Mouse (Mus musculus) CH12.LX (cell line): ENCODE measurements at regions not wholly inside any gene's neighbourhood (a gene's known extent, or its start where the extent isn't known, plus 50 kb on each side); places are given as distances from the start of the nearest gene placed in this dataset.

Experiments
- DNase-seq: peaks from one replicate; pipeline ENCODE4 v3.0.0-alpha.2; 2013; ENCODE audit errors: extremely low read depth
- H3K27ac ChIP-seq: 2 replicates; pipeline ENCODE4 v1.5.1; 2012; ENCODE audit warnings: low read depth, mild to moderate bottlenecking, control low read depth, moderate library complexity; ENCODE audit not compliant: insufficient read depth
- H3K27me3 ChIP-seq: replicated peaks from 2 replicates; pipeline ENCODE3; 2012; ENCODE audit warnings: inconsistent platforms
- H3K36me3 ChIP-seq, 2 experiments: replicated peaks in 1 of 2; 2 replicates each; pipeline versions ENCODE3 to v1.6.1; 2012; ENCODE audit warnings: inconsistent platforms in 1 of 2, low read length in 1 of 2, mild to moderate bottlenecking in 1 of 2, mixed read lengths in 1 of 2, moderate library complexity in 1 of 2; ENCODE audit not compliant: control insufficient read depth in 1 of 2, insufficient read depth in 1 of 2
- H3K4me1 ChIP-seq, 2 experiments: 2 replicates each; pipeline ENCODE4 v1.6.1; 2012; ENCODE audit warnings: inconsistent platforms in 1 of 2, moderate library complexity in 1 of 2; ENCODE audit not compliant: insufficient read depth in 2 of 2, control insufficient read depth in 1 of 2
- H3K4me2 ChIP-seq: 2 replicates; pipeline ENCODE4 v1.6.1; 2012; ENCODE audit warnings: low read depth, mild to moderate bottlenecking, control low read depth; ENCODE audit not compliant: poor library complexity, insufficient read depth, severe bottlenecking
- H3K4me3 ChIP-seq, 3 experiments: fragments of 150-350 bp in 1 of 3; sonication (generic) in 1 of 3; replicated peaks in 1 of 3; 2 replicates each; pipeline versions ENCODE3 to v1.5.1; 2011 to 2012; ENCODE audit warnings: low read depth in 2 of 3, low read length in 2 of 3, mild to moderate bottlenecking in 2 of 3, moderate library complexity in 2 of 3, control low read depth in 1 of 3, improper control_type of control experiment in 1 of 3, inconsistent platforms in 1 of 3, mixed read lengths in 1 of 3; ENCODE audit not compliant: poor library complexity in 1 of 3
- H3K79me2 ChIP-seq: replicated peaks from 2 replicates; pipeline ENCODE4 v1.6.1; 2012; ENCODE audit warnings: mild to moderate bottlenecking, moderate library complexity; ENCODE audit not compliant: control insufficient read depth, poor library complexity, insufficient read depth, severe bottlenecking; ENCODE audit errors: extremely low read depth
- H3K9ac ChIP-seq: 2 replicates; pipeline ENCODE4 v1.6.1; 2012; ENCODE audit warnings: low read depth, mild to moderate bottlenecking, control low read depth, moderate library complexity; ENCODE audit not compliant: insufficient read depth
- H3K9me3 ChIP-seq: replicated peaks from 2 replicates; pipeline ENCODE3; 2012; ENCODE audit warnings: low read length, inconsistent platforms, mixed read lengths
- CTCF ChIP-seq, 2 experiments: IDR thresholded peaks in 1 of 2; conservative IDR thresholded peaks in 1 of 2; 2 replicates each; pipeline ENCODE4 v1.5.1; 2011 to 2012; ENCODE audit warnings: low read depth in 2 of 2, low read length in 2 of 2, improper control_type of control experiment in 1 of 2, inconsistent platforms in 1 of 2, mild to moderate bottlenecking in 1 of 2, moderate library complexity in 1 of 2
- EP300 ChIP-seq: IDR thresholded peaks from 2 replicates; pipeline ENCODE4 v1.6.1; 2011; ENCODE audit warnings: low read length, improper control_type of control experiment
- JUN ChIP-seq: IDR thresholded peaks from 2 replicates; pipeline ENCODE4 v1.6.1; 2011; ENCODE audit warnings: low read depth, mild to moderate bottlenecking, low read length, improper control_type of control experiment, moderate library complexity; ENCODE audit not compliant: insufficient read depth
- MAFK ChIP-seq: IDR thresholded peaks from 2 replicates; pipeline ENCODE4 v1.6.1; 2011; ENCODE audit warnings: low read length, improper control_type of control experiment; ENCODE audit not compliant: insufficient replicate concordance
- MAX ChIP-seq: IDR thresholded peaks from 2 replicates; pipeline ENCODE4 v1.6.1; 2011; ENCODE audit warnings: low read length, improper control_type of control experiment
- MXI1 ChIP-seq: IDR thresholded peaks from 2 replicates; pipeline ENCODE4 v1.6.1; 2011; ENCODE audit warnings: mild to moderate bottlenecking, low read depth, low read length, improper control_type of control experiment
- MYC ChIP-seq: IDR thresholded peaks from 2 replicates; pipeline ENCODE4 v1.6.1; 2011; ENCODE audit warnings: low read depth, mild to moderate bottlenecking, improper control_type of control experiment, low read length
- NELFE ChIP-seq: IDR thresholded peaks from 2 replicates; pipeline ENCODE4 v1.6.1; 2011; ENCODE audit warnings: low read depth, low read length, improper control_type of control experiment
- PAX5 ChIP-seq: IDR thresholded peaks from 2 replicates; pipeline ENCODE4 v1.6.1; 2012; ENCODE audit warnings: low read length, inconsistent platforms, mixed read lengths
- POLR2AphosphoS2 ChIP-seq: IDR thresholded peaks from 2 replicates; pipeline ENCODE4 v1.6.1; 2011; ENCODE audit warnings: low read depth, low read length, improper control_type of control experiment
- RAD21 ChIP-seq: IDR thresholded peaks from 2 replicates; pipeline ENCODE4 v1.6.1; 2011; ENCODE audit warnings: low read depth, mild to moderate bottlenecking, low read length, improper control_type of control experiment, moderate library complexity
- SMC3 ChIP-seq: IDR thresholded peaks from 2 replicates; pipeline ENCODE4 v1.6.1; 2011; ENCODE audit warnings: low read depth, low read length, improper control_type of control experiment
- UBTF ChIP-seq: IDR thresholded peaks from 2 replicates; pipeline ENCODE4 v1.6.1; 2012; ENCODE audit warnings: low read depth, mild to moderate bottlenecking, inconsistent platforms, low read length, improper control_type of control experiment, moderate library complexity
- USF2 ChIP-seq: conservative IDR thresholded peaks from 2 replicates; pipeline ENCODE4 v1.6.1; 2011; ENCODE audit warnings: low read depth, low read length, improper control_type of control experiment
- ZC3H11A ChIP-seq: IDR thresholded peaks from 2 replicates; pipeline ENCODE4 v1.6.1; 2012; ENCODE audit warnings: low read depth, mild to moderate bottlenecking, inconsistent platforms, low read length, improper control_type of control experiment
- ZMIZ1 ChIP-seq: IDR thresholded peaks from 2 replicates; pipeline ENCODE4 v1.6.1; 2012; ENCODE audit warnings: low read depth, mild to moderate bottlenecking, inconsistent platforms, low read length, improper control_type of control experiment
- ZNF384 ChIP-seq: IDR thresholded peaks from 2 replicates; pipeline ENCODE4 v1.6.1; 2012; ENCODE audit warnings: low read depth, low read length, improper control_type of control experiment, inconsistent platforms
- dilution Hi-C: fragments of 300-500 bp; cut with MboI; formaldehyde crosslinking; loops from 2 replicates; pipeline ENCODE4 v1.14.3; 2020; ENCODE audit warnings: low sequenced_read_pairs; ENCODE audit not compliant: extremely low pct_unique_long_range_greater_than_20kb, extremely low pct_ligation_motif_present
- in situ Hi-C: fragments of 300-500 bp; cut with MboI; formaldehyde crosslinking; loops from 3 replicates; pipeline ENCODE4 v1.14.3; 2019; ENCODE audit warnings: low sequenced_read_pairs, low pct_ligation_motif_present, low pct_unique_long_range_greater_than_20kb, mixed read lengths

GRCm38 (mm10) chrX:163203446-163203845, 239.0 kb upstream of the S100g start:
- no peaks in the 10 kb centered on the region for H3K9me3 ChIP-seq
- no peaks in the 10 kb centered on the region for H3K36me3 ChIP-seq
- dilution Hi-C loops (no loop called here), in situ Hi-C loops (no loop called here)
- TF ChIP-seq RAD21 (no peak), MAX (no peak), ZC3H11A (no peak), EP300 (no peak), USF2 (no peak), JUN (no peak), ZNF384 (no peak), MYC (no peak), MAFK (no peak), MXI1 (no peak), UBTF (no peak), ZMIZ1 (no peak)
- no peak overlapping the region for H3K27ac ChIP-seq
- H3K27me3 ChIP-seq = no peaks in the 10 kb centered on the region
- no peaks in the 10 kb centered on the region for H3K4me1 ChIP-seq
- no peaks in the 10 kb centered on the region for H3K79me2 ChIP-seq
- no peak overlapping the region for H3K9ac ChIP-seq
- H3K4me3 ChIP-seq = no peak overlapping the region
- no peak overlapping the region for H3K4me2 ChIP-seq
- DNase-seq = no peak

- no peaks in the 10 kb centered on the region for H3K36me3 ChIP-seq
- in situ Hi-C loops = no loop called here
- no peak overlapping the region for H3K27ac ChIP-seq
- H3K9me3 ChIP-seq = no peaks in the 10 kb centered on the region
- no peaks in the 10 kb centered on the region for H3K79me2 ChIP-seq
- no peaks in the 10 kb centered on the region for H3K4me1 ChIP-seq
- no peak overlapping the region for H3K4me2 ChIP-seq
- TF ChIP-seq PAX5 (no peak), CTCF (conservative IDR thresholded peaks at IDR 0.05 in 1 of 2, IDR thresholded peaks at IDR 0.05 in 1 of 2; ENCODE audit: low read depth in 2 of 2, low read length in 2 of 2) (peak; percentile 33 to 58; a peak in 3 of 4 replicates), EP300 (no peak), NELFE (no peak), POLR2AphosphoS2 (no peak), RAD21 (peak; percentile 45), SMC3 (peak; percentile 66)
- H3K4me3 ChIP-seq = no peak overlapping the region
- dilution Hi-C loops = no loop called here
- no peak overlapping the region for H3K9ac ChIP-seq
- H3K27me3 ChIP-seq = no peaks in the 10 kb centered on the region
- DNase-seq = peak; percentile 34
These were observed 217.2 kb upstream of the S100g start for GRCm38 (mm10) chrX:163181588-163181987.
